Mouse (Mus musculus) hindbrain, embryonic 12.5 days (tissue): ENCODE data around the gene Sephs1. TPM values are rescaled to one million over a fixed set of nuclear protein-coding genes. Genes with fewer than 3 reads are reported as not detected.

ENCODE experiments used
- ATAC-seq: fragments of 200-750 bp; cut with Nextera tagmentation; 2 replicates; pipeline ENCODE4 v1.8.0; 2017; ENCODE audit warnings: moderate TSS enrichment; ENCODE audit not compliant: low FRiP score
- H3K27ac ChIP-seq: fragments of 300-500 bp; sonication (generic); 2 replicates; pipeline ENCODE4 v1.5.1; 2016; ENCODE audit warnings: mild to moderate bottlenecking
- H3K27me3 ChIP-seq: fragments of 300-500 bp; sonication (generic); 2 replicates; pipeline ENCODE4 v1.6.1; 2016; ENCODE audit warnings: mild to moderate bottlenecking
- H3K36me3 ChIP-seq: fragments of 300-500 bp; sonication (generic); 2 replicates; pipeline ENCODE4 v1.6.1; 2016; ENCODE audit warnings: mild to moderate bottlenecking
- H3K4me1 ChIP-seq: fragments of 300-500 bp; sonication (generic); 2 replicates; pipeline ENCODE4 v1.6.1; 2016
- H3K4me2 ChIP-seq: fragments of 300-500 bp; sonication (generic); replicated peaks from 2 replicates; pipeline ENCODE4 v1.6.1; 2016; ENCODE audit warnings: mild to moderate bottlenecking
- H3K4me3 ChIP-seq: fragments of 300-500 bp; sonication (generic); 2 replicates; pipeline ENCODE4 v1.5.1; 2016; ENCODE audit warnings: mild to moderate bottlenecking
- H3K9ac ChIP-seq: fragments of 300-500 bp; sonication (generic); 2 replicates; pipeline ENCODE4 v1.6.1; 2016; ENCODE audit warnings: mild to moderate bottlenecking, moderate library complexity
- H3K9me3 ChIP-seq: fragments of 300-500 bp; sonication (generic); replicated peaks from 2 replicates; pipeline ENCODE4 v1.6.1; 2016; ENCODE audit warnings: mild to moderate bottlenecking
- WGBS: fragments of 180-500 bp; shearing (Covaris S2); methylation state at CpG from one replicate; pipeline ENCODE4 v1.1.7; 2016; 5-methylcytosine and 5-hydroxymethylcytosine counted together
- polyA plus RNA-seq: library from polyadenylated mRNA; unstranded; fragments of >200 nt; fragmentation: Nextera tagmentation; extraction: Ambion mirVana; gene quantifications from 2 replicates; pipeline ENCODE4 v1.2.1, GENCODE M21; 2016

Sephs1 gene
- polyA plus RNA-seq, 1 experiment from 2014 or later: 111 TPM

GRCm38 (mm10) chr2:4910521-4910920, 29.2 kb downstream of the Sephs1 start:
- Histone ChIP-seq H3K4me3 (no peak overlapping the region), H3K4me2 (no peak overlapping the region), H3K9me3 (no peaks in the 10 kb centered on the region), H3K9ac (no peak overlapping the region), H3K36me3 (peaks cover 29% of the 10 kb centered on the region), H3K4me1 (no peaks in the 10 kb centered on the region), H3K27me3 (no peaks in the 10 kb centered on the region), H3K27ac (no peak overlapping the region)
- no peak for ATAC-seq
- WGBS: 75% methylated on average over 4 of the region's 4 CpGs

- H3K4me1 ChIP-seq: peaks cover 4% of the 10 kb centered on the region; the same call in 1 of the 2 replicates
- no peaks in the 10 kb centered on the region for H3K36me3 ChIP-seq
- H3K9me3 ChIP-seq: no peaks in the 10 kb centered on the region
- no peak overlapping the region for H3K4me3 ChIP-seq
- no peaks in the 10 kb centered on the region for H3K27me3 ChIP-seq
- no peak overlapping the region for H3K27ac ChIP-seq
- H3K9ac ChIP-seq: no peak overlapping the region
- no peak for ATAC-seq
- WGBS: 67% methylated on average over 7 of the region's 7 CpGs
- no peak overlapping the region for H3K4me2 ChIP-seq
These were observed 32.6 kb downstream of the Sephs1 start for GRCm38 (mm10) chr2:4913949-4914348.

- H3K36me3 ChIP-seq: no peaks in the 10 kb centered on the region
- no peaks in the 10 kb centered on the region for H3K9me3 ChIP-seq
- no peak overlapping the region for H3K27ac ChIP-seq
- no peak overlapping the region for H3K9ac ChIP-seq
- H3K27me3 ChIP-seq: no peaks in the 10 kb centered on the region
- WGBS: 93% methylated on average over 4 of the region's 6 CpGs
- H3K4me3 ChIP-seq: no peak overlapping the region
- no peak overlapping the region for H3K4me2 ChIP-seq
- peaks cover 7% of the 10 kb centered on the region for H3K4me1 ChIP-seq
- no peak for ATAC-seq
These were observed 34.7 kb downstream of the Sephs1 start for GRCm38 (mm10) chr2:4916037-4916436.

GRCm38 (mm10) chr2:4917326-4918021, 36.1 kb downstream of the Sephs1 start:
- peak overlapping the region; percentile 19 for H3K4me2 ChIP-seq
- H3K9me3 ChIP-seq: no peaks in the 10 kb centered on the region
- H3K4me1 ChIP-seq: peaks cover 7% of the 10 kb centered on the region
- ATAC-seq: no peak
- whole genome bisulfite sequencing: 13% methylated on average over 8 of the region's 8 CpGs
- H3K36me3 ChIP-seq: no peaks in the 10 kb centered on the region
- no peak overlapping the region for H3K4me3 ChIP-seq
- no peak overlapping the region for H3K27ac ChIP-seq
- no peaks in the 10 kb centered on the region for H3K27me3 ChIP-seq
- no peak overlapping the region for H3K9ac ChIP-seq

- Histone ChIP-seq H3K36me3 (no peaks in the 10 kb centered on the region), H3K9ac (peak within 1 kb of the TSS; percentile 75), H3K27ac (peak within 1 kb of the TSS; percentile 82), H3K4me3 (peak within 1 kb of the TSS; percentile 59), H3K9me3 (no peaks in the 10 kb centered on the region), H3K4me2 (peak within 1 kb of the TSS; percentile 83), H3K27me3 (no peaks in the 10 kb centered on the region), H3K4me1 (peaks cover 7% of the 10 kb centered on the region)
- 7% methylated on average over 34 of the region's 35 CpGs for whole genome bisulfite sequencing
- ATAC-seq: peak; percentile 93
These were observed 37.7 kb downstream of the Sephs1 start, which contains the start of gene Phyh for GRCm38 (mm10) chr2:4918860-4919739. Phyh (plus strand) TSS chr2:4919019.

GRCm38 (mm10) chr2:4921019-4921418, 39.7 kb downstream of the Sephs1 start:
- Histone ChIP-seq H3K9me3 (no peaks in the 10 kb centered on the region), H3K4me3 (no peak overlapping the region), H3K27me3 (no peaks in the 10 kb centered on the region), H3K4me1 (peaks cover 7% of the 10 kb centered on the region), H3K36me3 (no peaks in the 10 kb centered on the region), H3K9ac (no peak overlapping the region), H3K4me2 (no peak overlapping the region), H3K27ac (no peak overlapping the region)
- ATAC-seq: no peak
- 66% methylated on average over 5 of the region's 5 CpGs for WGBS

GRCm38 (mm10) chr2:4922476-4923164, 41.3 kb downstream of the Sephs1 start:
- no peak overlapping the region for H3K4me2 ChIP-seq
- no peak for ATAC-seq
- no peak overlapping the region for H3K27ac ChIP-seq
- H3K4me3 ChIP-seq: no peak overlapping the region
- no peaks in the 10 kb centered on the region for H3K36me3 ChIP-seq
- H3K27me3 ChIP-seq: no peaks in the 10 kb centered on the region
- 66% methylated on average over 7 of the region's 7 CpGs for WGBS
- H3K9me3 ChIP-seq: no peaks in the 10 kb centered on the region
- peaks cover 4% of the 10 kb centered on the region for H3K4me1 ChIP-seq
- no peak overlapping the region for H3K9ac ChIP-seq

- Histone ChIP-seq H3K27me3 (no peaks in the 10 kb centered on the region), H3K4me3 (no peak overlapping the region), H3K9ac (no peak overlapping the region), H3K4me2 (no peak overlapping the region), H3K4me1 (no peaks in the 10 kb centered on the region), H3K9me3 (no peaks in the 10 kb centered on the region), H3K27ac (no peak overlapping the region), H3K36me3 (peaks cover 5% of the 10 kb centered on the region; the same call in 1 of the 2 replicates)
- ATAC-seq: no peak
- 93% methylated on average over 3 of the region's 3 CpGs for WGBS
These were observed 46.0 kb downstream of the Sephs1 start for GRCm38 (mm10) chr2:4927391-4927790.

GRCm38 (mm10) chr2:4929230-4929629, 47.9 kb downstream of the Sephs1 start:
- H3K27me3 ChIP-seq: no peaks in the 10 kb centered on the region
- H3K9ac ChIP-seq: no peak overlapping the region
- ATAC-seq: no peak
- no peak overlapping the region for H3K27ac ChIP-seq
- H3K4me2 ChIP-seq: no peak overlapping the region
- no peaks in the 10 kb centered on the region for H3K4me1 ChIP-seq
- H3K36me3 ChIP-seq: peaks cover 8% of the 10 kb centered on the region; the same call in 1 of the 2 replicates
- WGBS: 85% methylated on average over 2 of the region's 2 CpGs
- H3K9me3 ChIP-seq: no peaks in the 10 kb centered on the region
- no peak overlapping the region for H3K4me3 ChIP-seq

- WGBS: 93% methylated on average over 9 of the region's 9 CpGs
- H3K27ac ChIP-seq: no peak overlapping the region
- H3K27me3 ChIP-seq: no peaks in the 10 kb centered on the region
- no peaks in the 10 kb centered on the region for H3K9me3 ChIP-seq
- no peak for ATAC-seq
- H3K4me2 ChIP-seq: no peak overlapping the region
- no peak overlapping the region for H3K4me3 ChIP-seq
- peaks cover 19% of the 10 kb centered on the region; the same call in 1 of the 2 replicates for H3K36me3 ChIP-seq
- no peaks in the 10 kb centered on the region for H3K4me1 ChIP-seq
- H3K9ac ChIP-seq: no peak overlapping the region
These were observed 53.2 kb downstream of the Sephs1 start for GRCm38 (mm10) chr2:4934516-4934915.

GRCm38 (mm10) chr2:4937931-4938330, 56.6 kb downstream of the Sephs1 start:
- WGBS: 89% methylated on average over 7 of the region's 7 CpGs
- no peak overlapping the region for H3K4me2 ChIP-seq
- no peaks in the 10 kb centered on the region for H3K9me3 ChIP-seq
- no peak overlapping the region for H3K27ac ChIP-seq
- H3K36me3 ChIP-seq: peaks cover 12% of the 10 kb centered on the region; the same call in 1 of the 2 replicates
- H3K4me1 ChIP-seq: no peaks in the 10 kb centered on the region
- ATAC-seq: no peak
- H3K4me3 ChIP-seq: no peak overlapping the region
- H3K9ac ChIP-seq: no peak overlapping the region
- H3K27me3 ChIP-seq: no peaks in the 10 kb centered on the region

GRCm38 (mm10) chr2:4940861-4941260, 59.5 kb downstream of the Sephs1 start:
- Histone ChIP-seq H3K4me3 (no peak overlapping the region), H3K9ac (no peak overlapping the region), H3K4me2 (no peak overlapping the region), H3K27me3 (no peaks in the 10 kb centered on the region), H3K4me1 (no peaks in the 10 kb centered on the region), H3K36me3 (peaks cover 11% of the 10 kb centered on the region; the same call in 1 of the 2 replicates), H3K27ac (no peak overlapping the region), H3K9me3 (no peaks in the 10 kb centered on the region; the same call in 1 of the 2 replicates)
- WGBS: 90% methylated on average over 11 of the region's 11 CpGs
- ATAC-seq: no peak
